Mouse (Mus musculus) cortical plate, adult 2 months (tissue): ENCODE data around the gene Cenpt.

Experiments
- CTCF ChIP-seq: fragments of 200-500 bp; IDR thresholded peaks from 2 replicates; pipeline ENCODE4 v1.5.1; 2011; ENCODE audit warnings: mild to moderate bottlenecking, control low read depth, low read length; ENCODE audit not compliant: insufficient read depth; ENCODE audit errors: extremely low read depth
- POLR2A ChIP-seq: fragments of 200-500 bp; IDR thresholded peaks from 2 replicates; pipeline ENCODE4 v1.6.1; 2011; ENCODE audit warnings: mild to moderate bottlenecking, low read length, control low read depth; ENCODE audit not compliant: insufficient read depth; ENCODE audit errors: extremely low read depth

DNA sequence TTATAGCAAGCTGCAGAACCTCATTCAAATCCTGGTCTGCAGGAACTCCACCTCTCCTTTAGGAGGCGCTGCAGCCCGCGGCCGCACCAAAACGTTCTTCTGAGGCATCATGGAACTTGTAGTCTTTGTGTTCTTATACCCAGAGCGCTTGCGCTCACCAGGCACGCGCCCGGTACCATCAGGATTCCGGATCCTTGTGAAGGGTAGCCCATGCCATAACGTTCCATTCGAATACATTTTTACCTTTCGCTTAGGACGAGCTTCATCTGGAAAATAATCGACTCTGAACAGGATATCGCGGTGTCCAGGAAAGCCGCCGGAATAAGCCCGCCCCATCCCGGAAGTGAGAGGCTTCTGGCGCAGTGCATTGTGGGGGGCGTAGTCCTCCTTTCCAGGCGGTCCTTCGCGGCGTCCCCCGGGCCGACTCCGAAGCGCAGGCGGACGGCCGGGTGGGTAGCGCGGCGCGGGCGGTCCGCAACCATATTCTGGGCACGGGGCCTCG lies 1.7 kb upstream of the Cenpt start, which contains the start of gene Thap11:
- TF ChIP-seq CTCF (peak; percentile 81), POLR2A (no peak)
